8 mouse cellular contexts compared by ENCODE assay signal in genomic region chr1:177702481-177703146, GRCm38 (mm10). TPM values are rescaled to one million over a fixed set of nuclear protein-coding genes. Genes with fewer than 3 reads are reported as not detected.
DNase-seq lines count a peak whose midpoint lies in the region; ATAC-seq and TF ChIP-seq lines count a peak whose summit lies in the region.

No protein-coding gene starts in this region.

- TF ChIP-seq CTCF in MEL (IDR thresholded peaks at IDR 0.05 in 2 of 3, conservative IDR thresholded peaks at IDR 0.05 in 1 of 3; ENCODE audit: control insufficient read depth in 1 of 3, insufficient read depth in 1 of 3, low read depth in 2 of 3, low read length in 3 of 3, poor library complexity in 1 of 3, severe bottlenecking in 1 of 3): peak; percentile 70 to 87 (median 81)
- peak; percentile 81; the same call in 1 of the 2 replicates for TF ChIP-seq CTCF in cerebellum, adult 2 months (IDR thresholded peaks at IDR 0.05; ENCODE audit: borderline replicate concordance, insufficient read depth, low read depth, low read length)
- TF ChIP-seq CTCF in forebrain, postnatal 0 days (IDR thresholded peaks at IDR 0.05; ENCODE audit: low read depth): peak; percentile 83
- peak; percentile 64; the same call in 1 of the 2 replicates for TF ChIP-seq CTCF in thymus, adult 2 months (IDR thresholded peaks at IDR 0.05; ENCODE audit: borderline replicate concordance, control insufficient read depth, extremely low read depth, insufficient read depth, low read length, poor library complexity)

- peaks cover 0 to 9% of the 10 kb centered on the region in 2 experiments; a peak in 1 of 4 replicates for H3K4me1 ChIP-seq in MEL (ENCODE audit: control insufficient read depth in 1 of 2, insufficient read depth in 2 of 2, low read length in 2 of 2)
- no peaks in the 10 kb centered on the region for H3K4me1 ChIP-seq in cerebellum, adult 2 months (ENCODE audit: control insufficient read depth, insufficient read depth, low read length)
- no peaks in the 10 kb centered on the region for H3K4me1 ChIP-seq in forebrain, postnatal 0 days (ENCODE audit: insufficient read depth)
- H3K4me1 ChIP-seq in lung, embryonic 16.5 days (replicated peaks; ENCODE audit: control insufficient read depth, insufficient read depth, low read length): no peaks in the 10 kb centered on the region
- H3K4me1 ChIP-seq in thymus, adult 2 months (replicated peaks; ENCODE audit: control insufficient read depth, insufficient read depth, low read length): peaks cover 13% of the 10 kb centered on the region

- no peaks in the 10 kb centered on the region for H3K27me3 ChIP-seq in MEL (ENCODE audit: control insufficient read depth in 1 of 2, insufficient read depth in 2 of 2, low read length in 2 of 2)
- no peaks in the 10 kb centered on the region for H3K27me3 ChIP-seq in cerebellum, adult 2 months (ENCODE audit: control insufficient read depth, insufficient read depth, low read length)
- H3K27me3 ChIP-seq in forebrain, postnatal 0 days (ENCODE audit: insufficient read depth, low read length): no peaks in the 10 kb centered on the region
- no peaks in the 10 kb centered on the region for H3K27me3 ChIP-seq in lung, embryonic 16.5 days (ENCODE audit: control insufficient read depth, insufficient read depth, low read depth, low read length)
- no peaks in the 10 kb centered on the region for H3K27me3 ChIP-seq in thymus, adult 2 months (ENCODE audit: control insufficient read depth, insufficient read depth, low read length)

- H3K79me2 ChIP-seq in MEL (ENCODE audit: control insufficient read depth, insufficient read depth, low read length, poor library complexity): no peaks in the 10 kb centered on the region

- TF ChIP-seq POLR2A in MEL (IDR thresholded peaks at IDR 0.05; ENCODE audit: control insufficient read depth in 1 of 2, insufficient read depth in 1 of 2, low read depth in 1 of 2, low read length in 2 of 2, poor library complexity in 1 of 2): no peak
- TF ChIP-seq POLR2A in cerebellum, adult 2 months (IDR thresholded peaks at IDR 0.05; ENCODE audit: borderline replicate concordance, insufficient read depth, low read length): no peak
- 0 out of 2 replicates have a peak, but pooled peaks have one; percentile 21 for TF ChIP-seq POLR2A in thymus, adult 2 months (IDR thresholded peaks at IDR 0.05; ENCODE audit: control insufficient read depth, extremely low read depth, insufficient read depth, low read length, poor library complexity)

- peak; percentile 94 for ATAC-seq in forebrain, postnatal 0 days
- ATAC-seq in lung, embryonic 16.5 days (ENCODE audit: low read depth): peak; percentile 85

- H3K9ac ChIP-seq in MEL (ENCODE audit: control insufficient read depth, low read depth, low read length, poor library complexity, severe bottlenecking): peak overlapping the region; percentile 71
- peak overlapping the region; percentile 39 for H3K9ac ChIP-seq in forebrain, postnatal 0 days
- peak overlapping the region; percentile 73 for H3K9ac ChIP-seq in lung, embryonic 16.5 days (ENCODE audit: low read length)

- no peak for TF ChIP-seq EP300 in MEL (IDR thresholded peaks at IDR 0.05; ENCODE audit: low read depth in 1 of 2, low read length in 2 of 2)

- 2% methylated on average over 15 of the region's 15 CpGs for WGBS in cerebellum, adult 2 months
- WGBS in forebrain, postnatal 0 days: 6% methylated on average over 15 of the region's 15 CpGs
- under 1% methylated on average over 15 of the region's 15 CpGs for WGBS in lung, embryonic 16.5 days
- 1% methylated on average over 15 of the region's 15 CpGs for WGBS in thymus, adult 2 months

- peak overlapping the region; percentile 64 for H3K4me2 ChIP-seq in forebrain, postnatal 0 days (ENCODE audit: low read depth)
- H3K4me2 ChIP-seq in lung, embryonic 16.5 days (ENCODE audit: low read depth, low read length): peak overlapping the region; percentile 93

- peak overlapping the region; percentile 57 to 75 for H3K4me3 ChIP-seq in MEL (ENCODE audit: control insufficient read depth in 1 of 2, insufficient read depth in 1 of 2, low read depth in 2 of 2, low read length in 2 of 2)
- peak overlapping the region; percentile 73 for H3K4me3 ChIP-seq in cerebellum, adult 2 months (replicated peaks; ENCODE audit: insufficient read depth, low read depth, low read length)
- peak overlapping the region; percentile 26 for H3K4me3 ChIP-seq in forebrain, postnatal 0 days (ENCODE audit: low read depth, low read length)
- H3K4me3 ChIP-seq in lung, embryonic 16.5 days (ENCODE audit: low read length): peak overlapping the region; percentile 59
- H3K4me3 ChIP-seq in thymus, adult 2 months (ENCODE audit: control insufficient read depth, insufficient read depth, low read length): peak overlapping the region; percentile 64

- DNase-seq in MEL (ENCODE audit: low read depth, low spot score): peak; percentile 91
- peak; percentile 77 to 84 for DNase-seq in cerebellum, adult 2 months
- DNase-seq in forebrain, postnatal 0 days: peak; percentile 94
- peak; percentile 86 for DNase-seq in heart, postnatal 4 days
- DNase-seq in layer of hippocampus, adult 9-11 months: peak; percentile 73
- peak; percentile 25 for DNase-seq in ovary, adult 18-20 months (ENCODE audit: low spot score)
- peak; percentile 74 for DNase-seq in thymus, adult 2 months

- no peaks in the 10 kb centered on the region for H3K9me3 ChIP-seq in MEL (replicated peaks; ENCODE audit: insufficient read depth, low read length)
- no peaks in the 10 kb centered on the region for H3K9me3 ChIP-seq in forebrain, postnatal 0 days (ENCODE audit: low read length)
- H3K9me3 ChIP-seq in lung, embryonic 16.5 days (ENCODE audit: control insufficient read depth, low read length): no peaks in the 10 kb centered on the region

- peak overlapping the region; percentile 60 for H3K27ac ChIP-seq in MEL (ENCODE audit: control insufficient read depth, low read depth, low read length)
- no peak overlapping the region for H3K27ac ChIP-seq in cerebellum, adult 2 months (ENCODE audit: insufficient read depth, low read length)
- peak overlapping the region; percentile 57; the same call in 1 of the 2 replicates for H3K27ac ChIP-seq in forebrain, postnatal 0 days (ENCODE audit: low read depth, low read length)
- H3K27ac ChIP-seq in lung, embryonic 16.5 days (ENCODE audit: low read length): no peak overlapping the region
- peak overlapping the region; percentile 18; the same call in 1 of the 2 replicates for H3K27ac ChIP-seq in thymus, adult 2 months (ENCODE audit: control insufficient read depth, insufficient read depth, low read length)

- peaks cover 0 to 6% of the 10 kb centered on the region in 2 experiments; a peak in 2 of 4 replicates for H3K36me3 ChIP-seq in MEL (ENCODE audit: control insufficient read depth in 1 of 2, insufficient read depth in 2 of 2, low read length in 2 of 2)
- H3K36me3 ChIP-seq in forebrain, postnatal 0 days (ENCODE audit: insufficient read depth): no peaks in the 10 kb centered on the region
- no peaks in the 10 kb centered on the region for H3K36me3 ChIP-seq in lung, embryonic 16.5 days (ENCODE audit: control insufficient read depth, insufficient read depth, low read length)
- H3K36me3 ChIP-seq in thymus, adult 2 months (ENCODE audit: control insufficient read depth, insufficient read depth, low read length): no peaks in the 10 kb centered on the region

- TF ChIP-seq RAD21 in MEL (IDR thresholded peaks at IDR 0.05; ENCODE audit: low read depth, low read length): peak; percentile 91

TF ChIP-seq in MEL, 35 proteins besides CTCF, POLR2A, EP300 and RAD21:
- TF ChIP-seq SIN3A (IDR thresholded peaks at IDR 0.05; ENCODE audit: low read length) (peak; percentile 21; the same call in 1 of the 2 replicates), BHLHE40 (IDR thresholded peaks at IDR 0.05; ENCODE audit: borderline replicate concordance, low read depth, low read length) (no peak), MYB (IDR thresholded peaks at IDR 0.05; ENCODE audit: low read depth, low read length) (no peak), NELFE (IDR thresholded peaks at IDR 0.05; ENCODE audit: low read depth, low read length) (no peak), JUND (IDR thresholded peaks at IDR 0.05; ENCODE audit: low read depth, low read length) (no peak), ZMIZ1 (IDR thresholded peaks at IDR 0.05; ENCODE audit: low read depth, low read length) (no peak), TCF12 (IDR thresholded peaks at IDR 0.05; ENCODE audit: low read depth, low read length) (0 out of 2 replicates have a peak, but pooled peaks have one; percentile 6), MXI1 (IDR thresholded peaks at IDR 0.05; ENCODE audit: low read depth, low read length) (0 out of 2 replicates have a peak, but pooled peaks have one; percentile 6), SMC3 (IDR thresholded peaks at IDR 0.05; ENCODE audit: low read depth, low read length) (peak; percentile 71), HCFC1 (IDR thresholded peaks at IDR 0.05; ENCODE audit: low read depth, low read length) (no peak), ZC3H11A (IDR thresholded peaks at IDR 0.05; ENCODE audit: low read depth, low read length) (peak; percentile 72), CHD1 (IDR thresholded peaks at IDR 0.05; ENCODE audit: low read depth, low read length) (no peak), GATA1 (IDR thresholded peaks at IDR 0.05; ENCODE audit: low read depth, low read length) (no peak), TBP (IDR thresholded peaks at IDR 0.05; ENCODE audit: low read depth, low read length) (no peak), CHD2 (IDR thresholded peaks at IDR 0.05; ENCODE audit: low read length) (no peak)

RNA-seq across cellular contexts. Expression of gene 1700016C15Rik, which starts 27.0 kb away (rescaled TPM):
- not detected in 2 replicates for total RNA-seq in MEL (2012; rRNA removed)
- polyA plus RNA-seq in MEL (2012; ENCODE audit: insufficient read depth in 1 of 2, insufficient read length in 2 of 2, low read depth in 1 of 2, low replicate concordance in 2 of 2, missing spikeins in 1 of 2): not detected
- polyA plus RNA-seq in cerebellum, adult 2 months (2012; rRNA removed): not detected in 2 replicates
- 0.54 TPM in 1 of 2 replicates, not detected in the other for total RNA-seq in forebrain, postnatal 0 days (2014; rRNA removed)
- 0.19 and 0.21 TPM in 2 replicates for polyA plus RNA-seq in forebrain, postnatal 0 days (2015; fragmentation: Nextera tagmentation; extraction: Ambion mirVana)
- not detected for total RNA-seq in heart, postnatal 4 days (2021)
- polyA plus RNA-seq in lung, embryonic 16.5 days (2015; fragmentation: Nextera tagmentation; extraction: Ambion mirVana): 0.41 and 1.3 TPM in 2 replicates
- polyA plus RNA-seq in thymus, adult 2 months (2012; rRNA removed): not detected in 2 replicates

Comparison
In these comparisons a context has a peak if more than half of its experiments do, and no peak if none do; other contexts are left out.
1. DNase-seq: peak in every context shown above with its lines; median percentile 94 in forebrain, postnatal 0 days; 91 in MEL; 86 in heart, postnatal 4 days; 80 in cerebellum, adult 2 months; 74 in thymus, adult 2 months; 73 in layer of hippocampus, adult 9-11 months; 25 in ovary, adult 18-20 months.
2. H3K27ac ChIP-seq: peak in MEL (single experiment), forebrain, postnatal 0 days (single experiment) and thymus, adult 2 months (single experiment); none in cerebellum, adult 2 months (single experiment) and lung, embryonic 16.5 days (single experiment).
3. Peak in every context shown above with its lines, with median percentiles within 50 percentile points of each other: H3K4me3 ChIP-seq, H3K9ac ChIP-seq and CTCF ChIP-seq.